Mouse (Mus musculus) 416B (cell line): Measurements from ENCODE around the gene Nfatc3.

Source experiments
- DNase-seq: peaks from one replicate; pipeline ENCODE4 v3.0.0; 2011; ENCODE audit warnings: low read depth

The Nfatc3 gene

DNA sequence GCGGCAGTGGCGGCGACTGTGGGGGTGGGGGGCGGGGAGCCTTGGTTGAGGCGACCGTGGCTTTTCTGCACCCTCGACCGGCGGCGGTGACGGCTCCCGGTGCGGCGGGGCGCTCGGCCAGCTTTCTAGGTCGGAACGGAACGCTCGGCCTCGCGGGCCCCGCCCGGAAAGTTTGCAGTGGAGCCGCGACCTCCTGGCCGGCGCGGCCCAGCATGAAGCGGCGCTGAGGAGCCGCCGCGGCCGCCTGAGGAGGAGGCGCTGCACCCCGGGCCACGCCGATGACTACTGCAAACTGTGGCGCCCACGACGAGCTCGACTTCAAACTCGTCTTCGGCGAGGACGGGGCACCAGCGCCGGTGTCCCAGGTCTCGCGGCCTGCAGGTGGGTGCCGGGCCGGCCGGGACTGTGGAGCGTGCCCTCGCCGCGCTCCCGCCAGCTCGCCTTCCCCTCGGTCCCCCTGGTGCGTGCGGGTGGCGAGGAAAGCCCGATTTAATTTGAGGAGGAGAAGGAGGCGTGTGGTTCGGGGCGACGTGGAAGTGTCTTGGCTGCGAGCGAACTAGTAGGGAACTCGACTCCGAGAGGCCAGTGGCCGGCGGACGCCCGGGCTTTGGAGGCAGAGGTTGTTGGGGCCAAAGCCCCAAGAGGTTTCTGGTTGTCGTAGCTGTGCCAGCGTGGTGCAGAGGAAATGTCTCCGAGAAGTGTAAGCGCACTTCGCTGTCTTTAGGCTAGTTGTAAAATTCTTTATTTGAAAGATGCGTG is 1.2 kb downstream of the Nfatc3 start:
- DNase-seq, result peak; percentile 73

DNA sequence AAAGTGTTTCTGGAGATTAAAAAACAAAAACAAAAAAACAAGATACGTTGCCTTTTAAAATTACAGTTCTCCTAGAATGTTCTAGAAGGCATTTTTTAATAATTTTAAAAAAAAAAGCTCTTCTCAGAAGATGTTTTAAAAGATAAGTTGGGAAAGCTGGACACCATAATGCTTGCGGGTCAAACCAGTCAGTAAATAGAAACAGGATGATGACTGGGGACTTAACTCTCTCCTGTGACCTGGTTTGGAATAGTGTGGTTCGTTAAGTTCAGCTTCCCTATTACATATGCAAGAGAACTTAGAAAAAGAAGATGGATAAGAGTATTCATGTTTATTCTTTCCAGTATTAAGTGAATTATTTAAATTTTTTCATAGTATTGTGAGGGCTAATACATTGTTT is 1.9 kb downstream of the Nfatc3 start:
- DNase-seq, result peak; percentile 65

DNA sequence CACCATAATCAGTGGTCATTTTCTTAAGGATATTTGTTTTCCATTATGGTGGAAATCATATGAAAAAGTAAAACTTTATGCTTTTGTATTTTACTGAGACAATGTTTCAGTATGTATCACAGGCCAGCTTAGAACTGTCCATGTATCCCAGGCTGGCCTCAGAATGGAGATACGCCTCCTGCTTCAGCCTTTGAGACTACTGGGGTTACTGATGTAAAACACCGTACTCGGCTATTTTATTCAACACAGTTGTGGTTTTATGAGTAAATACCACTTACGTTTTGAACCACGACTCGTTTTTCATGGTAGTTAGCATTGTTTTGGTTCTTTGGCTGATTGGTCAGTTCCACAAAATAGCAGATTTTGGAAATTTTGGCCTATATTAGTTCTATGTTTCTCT is 3.0 kb downstream of the Nfatc3 start:
- no peak for DNase-seq

DNA sequence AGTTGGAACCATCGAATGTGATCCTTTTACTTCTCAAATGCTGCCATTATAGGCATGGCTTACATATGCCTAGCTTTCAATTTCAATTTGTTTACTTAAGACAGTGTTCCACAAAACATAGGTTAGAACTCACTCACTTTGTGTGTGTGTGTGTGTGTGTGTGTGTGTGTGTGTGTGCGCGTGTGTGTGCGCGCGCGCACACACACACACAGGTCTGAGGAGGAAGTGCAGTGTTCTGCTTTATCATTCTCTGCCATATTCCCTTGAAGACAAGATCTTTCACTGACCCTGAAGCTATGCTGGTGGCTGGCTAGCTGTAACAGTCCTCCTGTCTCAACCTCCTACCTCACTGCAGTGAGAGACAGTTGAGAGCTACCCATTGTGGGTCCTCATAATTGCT is 4.4 kb downstream of the Nfatc3 start:
- peak; percentile 63 for DNase-seq

DNA sequence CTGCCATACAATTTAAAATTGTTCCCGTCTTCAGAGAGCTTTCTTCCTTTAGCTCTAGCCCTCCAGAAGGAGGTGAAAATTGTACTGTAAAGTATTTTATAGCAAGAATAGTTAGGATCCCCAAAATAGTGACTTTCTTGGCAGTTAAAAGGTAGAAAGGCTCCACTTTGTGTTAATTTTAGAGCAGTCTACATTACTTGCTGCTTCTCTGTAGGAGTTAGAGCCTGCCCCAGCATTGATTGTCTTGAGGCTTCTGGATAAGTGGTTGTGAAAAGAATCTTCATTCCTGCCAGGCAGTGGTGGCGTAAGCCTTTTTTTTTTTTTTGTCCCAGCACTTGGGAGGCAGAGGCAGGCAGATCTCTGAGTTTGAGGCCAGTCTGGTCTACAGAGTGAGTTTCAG is 8.1 kb downstream of the Nfatc3 start:
- no peak for DNase-seq

DNA sequence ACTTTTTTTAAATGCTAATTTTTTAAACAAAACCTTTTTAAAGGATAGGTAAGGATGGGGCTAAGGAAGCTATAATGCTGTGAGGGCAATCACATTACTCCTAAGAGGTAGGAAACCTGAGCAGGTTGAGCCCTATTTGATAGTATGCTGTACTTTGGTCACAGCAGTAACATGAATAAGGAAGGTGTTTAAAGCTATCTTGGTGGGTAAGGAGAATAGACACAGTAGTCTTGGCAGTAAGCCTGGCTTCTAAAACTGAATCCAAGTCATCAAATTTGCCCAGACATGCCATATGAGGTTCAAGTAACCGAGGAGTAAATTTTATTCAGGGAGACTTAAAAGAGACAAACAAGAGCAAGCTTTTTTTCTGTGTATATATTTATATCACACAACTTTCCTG is 10.9 kb downstream of the Nfatc3 start:
- peak; percentile 39 for DNase-seq

DNA sequence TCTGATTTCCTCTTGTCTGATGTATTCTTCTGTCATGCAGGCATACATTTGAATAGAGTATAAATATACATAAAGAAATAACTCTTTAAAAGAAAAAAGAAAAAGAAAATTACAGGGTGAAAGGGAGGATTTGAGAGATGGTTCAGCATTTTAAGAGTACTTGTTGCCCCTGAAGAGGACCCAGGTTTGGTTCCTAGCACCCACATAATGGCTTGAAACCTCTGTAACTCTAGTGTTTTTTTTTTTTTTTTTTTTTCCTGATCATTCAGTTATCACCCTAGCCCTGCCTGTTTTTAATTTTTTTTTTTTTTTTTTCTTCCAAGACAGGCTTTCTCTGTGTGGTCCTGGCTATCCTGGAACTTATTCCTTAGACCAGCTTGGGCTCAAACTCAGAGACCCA is 13.5 kb downstream of the Nfatc3 start:
- no peak for DNase-seq

DNA sequence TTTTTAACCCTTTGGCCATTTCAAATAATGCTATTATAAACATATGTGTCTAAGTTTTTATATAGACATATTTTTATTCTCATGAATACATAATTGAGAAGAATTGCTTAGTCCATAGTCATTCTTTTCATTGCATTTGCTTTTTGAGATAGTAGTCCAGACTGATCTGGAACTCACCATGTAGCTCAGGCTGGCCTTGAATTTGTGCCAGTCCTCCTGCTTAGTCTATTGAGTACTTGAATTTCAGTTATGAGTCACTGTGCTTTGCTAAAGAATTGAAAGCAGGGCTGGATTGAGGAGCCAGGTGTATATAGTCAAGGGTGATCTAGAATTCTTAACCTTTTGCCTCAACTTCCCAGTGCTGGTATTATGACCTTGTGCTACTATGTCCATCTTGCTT is 15.6 kb downstream of the Nfatc3 start:
- DNase-seq, result peak; percentile 39

DNA sequence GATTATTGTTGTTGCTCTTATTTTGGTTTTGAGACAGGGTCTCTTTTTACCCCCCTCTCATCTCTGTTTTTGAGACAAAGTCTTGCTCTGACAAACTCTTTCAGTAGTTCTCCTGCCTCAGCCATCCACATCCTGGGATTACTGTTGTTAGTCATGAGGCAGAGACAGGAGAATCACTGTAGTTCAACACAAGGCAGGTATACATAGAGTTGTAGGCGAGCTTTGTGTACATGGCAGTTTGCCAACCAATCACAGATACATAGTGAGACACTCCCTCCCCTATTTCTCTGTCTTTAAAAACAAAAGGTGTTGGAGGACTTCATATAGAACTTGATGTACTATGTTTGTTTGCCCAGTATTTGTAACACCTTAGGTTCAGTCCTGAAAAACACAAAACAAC is 16.0 kb downstream of the Nfatc3 start:
- no peak for DNase-seq

DNA sequence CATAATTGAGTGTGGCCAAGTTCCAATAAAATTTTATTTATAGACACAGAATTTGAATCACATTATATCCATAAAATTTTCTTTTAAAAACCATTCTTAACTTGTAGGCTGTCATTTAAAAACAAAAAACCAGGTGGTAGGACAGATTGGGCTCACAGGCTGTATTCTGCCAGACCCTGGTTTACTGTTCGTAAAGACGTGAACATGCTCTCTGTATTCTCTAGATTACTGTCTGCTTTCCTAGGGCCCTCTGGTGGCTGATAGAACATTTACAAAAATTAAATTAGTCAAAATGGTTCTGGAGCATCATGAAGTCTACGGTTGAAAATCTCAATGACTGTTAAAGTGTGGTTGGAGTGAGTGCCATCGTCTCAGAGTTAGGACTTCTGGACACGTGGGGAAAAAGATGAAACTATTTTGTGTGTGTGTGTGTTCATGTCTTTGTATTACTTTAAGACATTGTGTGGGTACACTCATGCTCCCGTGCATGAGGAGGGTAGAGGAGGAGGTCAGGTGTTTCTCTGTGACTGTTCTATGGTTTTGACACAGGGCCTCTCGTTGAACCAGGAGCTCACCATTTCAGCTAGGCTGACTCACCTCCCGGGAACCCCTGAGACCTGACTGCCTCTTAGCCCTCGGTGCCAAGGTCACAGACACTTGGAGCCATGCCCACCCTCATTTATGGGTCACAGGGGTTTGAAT is 16.7 kb downstream of the Nfatc3 start:
- DNase-seq, result peak; percentile 57

DNA sequence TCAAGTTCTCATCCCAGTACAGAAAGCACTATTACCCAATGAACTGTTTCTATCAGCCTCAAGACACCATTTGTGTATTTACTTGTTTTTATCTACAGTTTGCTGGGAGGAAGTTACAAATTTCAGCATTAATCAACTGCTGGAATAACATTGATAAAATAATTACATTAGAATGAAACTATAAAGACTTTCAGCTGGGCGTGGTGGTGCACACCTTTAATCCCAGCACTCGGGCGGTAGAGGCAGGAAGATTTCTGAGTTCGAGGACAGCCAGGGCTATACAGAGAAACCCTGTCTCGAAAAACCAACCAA is 17.2 kb downstream of the Nfatc3 start:
- DNase-seq, result no peak

DNA sequence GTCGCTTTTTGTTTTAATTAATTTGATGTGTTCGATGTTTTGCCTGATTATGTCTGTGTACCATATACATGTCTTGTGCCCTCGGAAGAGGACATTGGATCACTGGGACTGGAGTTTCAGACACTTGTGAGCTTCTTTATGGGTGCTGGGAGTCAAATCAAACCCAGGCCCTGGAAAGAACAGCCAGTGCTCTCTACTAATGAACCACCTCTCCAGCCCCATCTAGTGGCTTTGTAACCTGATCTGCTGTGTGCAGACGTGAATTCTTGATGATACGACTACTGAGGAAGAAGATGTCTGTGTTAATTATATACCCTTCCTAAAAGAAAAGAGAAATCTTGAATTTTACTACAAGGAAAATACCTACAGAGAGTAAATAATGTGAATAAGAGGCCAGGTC is 18.0 kb downstream of the Nfatc3 start:
- DNase-seq, result peak; percentile 77

DNA sequence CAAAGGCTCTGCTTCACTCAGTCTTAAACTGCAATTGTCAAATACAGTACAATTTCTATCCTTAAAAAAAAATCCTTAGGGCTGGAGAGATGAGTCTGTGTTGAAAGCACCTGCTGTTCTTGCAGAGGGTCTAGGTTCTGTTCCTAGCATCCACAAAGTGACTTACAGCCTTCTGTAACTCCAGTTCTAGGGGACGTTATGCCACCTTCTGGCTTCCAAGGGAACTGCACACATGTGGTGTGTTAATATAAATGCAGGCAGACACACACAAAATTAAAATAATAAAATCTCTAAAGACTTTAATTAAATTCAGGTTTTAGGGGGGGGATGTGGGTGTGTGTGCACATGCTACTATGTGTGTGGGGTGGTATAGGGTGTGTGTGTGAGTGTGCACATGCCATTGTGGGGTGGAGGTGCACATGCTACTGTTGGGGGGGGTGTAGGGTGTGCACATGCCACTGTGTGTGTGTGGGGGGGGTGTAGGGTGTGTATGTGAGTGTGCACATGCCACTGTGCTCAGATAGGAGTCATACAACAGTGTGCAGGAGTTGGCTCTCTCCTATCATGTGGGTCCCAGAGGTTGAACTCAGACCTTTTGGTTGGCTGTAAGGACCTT is 18.9 kb downstream of the Nfatc3 start:
- no peak for DNase-seq

DNA sequence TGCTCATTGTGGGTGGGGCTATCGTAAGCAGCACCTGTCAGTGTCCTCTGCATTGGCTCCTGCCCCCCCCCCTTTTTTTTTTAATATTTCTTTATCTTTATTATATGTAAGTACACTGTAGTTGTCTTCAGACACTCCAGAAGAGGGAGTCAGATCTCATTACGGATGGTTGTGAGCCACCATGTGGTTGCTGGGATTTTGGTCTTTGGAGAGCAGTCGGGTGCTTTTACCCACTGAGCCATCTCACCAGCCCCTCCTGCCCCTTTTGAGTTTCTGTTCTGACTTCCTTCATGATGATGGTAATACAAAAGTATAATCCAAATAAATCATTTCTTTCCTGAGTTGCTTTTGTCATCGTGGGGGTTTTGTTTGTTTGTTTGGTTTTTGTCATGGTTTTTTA is 43.7 kb downstream of the Nfatc3 start:
- no peak for DNase-seq

DNA sequence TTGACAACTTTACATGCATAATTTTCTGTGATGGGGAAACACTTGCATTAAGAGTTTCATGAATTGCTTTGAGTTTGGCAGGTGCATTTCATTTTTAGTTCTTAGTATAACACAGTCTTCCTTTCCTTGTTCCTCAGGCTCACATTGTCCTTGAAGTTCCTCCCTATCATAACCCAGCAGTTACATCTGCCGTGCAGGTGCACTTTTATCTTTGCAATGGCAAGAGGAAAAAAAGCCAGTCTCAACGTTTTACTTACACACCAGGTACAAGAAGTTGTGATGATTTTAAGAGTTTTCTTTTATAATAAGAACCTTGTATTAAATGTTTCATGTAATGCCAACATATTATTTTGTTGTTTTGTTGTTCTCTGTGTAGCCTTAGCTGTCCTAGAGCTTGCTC is 45.2 kb downstream of the Nfatc3 start:
- no peak for DNase-seq

DNA sequence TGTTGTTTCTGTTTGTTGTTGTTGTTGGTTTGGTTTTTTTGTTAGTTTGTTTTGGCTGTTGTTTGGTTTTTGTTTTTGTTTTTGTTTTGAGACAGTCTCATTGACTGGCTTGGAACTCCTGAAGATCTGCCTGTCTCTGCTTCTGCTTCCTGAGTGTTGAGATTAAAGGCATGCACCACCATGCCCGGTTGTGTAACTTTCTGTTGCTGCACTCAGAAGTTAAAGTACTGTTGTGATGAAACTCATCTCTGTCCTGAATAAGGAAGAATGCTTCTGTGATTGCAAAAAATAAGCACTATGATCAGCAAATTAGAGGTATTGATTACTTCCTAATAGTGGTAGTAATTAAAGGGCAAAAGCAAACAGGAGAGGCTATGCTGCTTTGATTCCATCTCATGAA is 47.6 kb downstream of the Nfatc3 start:
- peak; percentile 67 for DNase-seq

DNA sequence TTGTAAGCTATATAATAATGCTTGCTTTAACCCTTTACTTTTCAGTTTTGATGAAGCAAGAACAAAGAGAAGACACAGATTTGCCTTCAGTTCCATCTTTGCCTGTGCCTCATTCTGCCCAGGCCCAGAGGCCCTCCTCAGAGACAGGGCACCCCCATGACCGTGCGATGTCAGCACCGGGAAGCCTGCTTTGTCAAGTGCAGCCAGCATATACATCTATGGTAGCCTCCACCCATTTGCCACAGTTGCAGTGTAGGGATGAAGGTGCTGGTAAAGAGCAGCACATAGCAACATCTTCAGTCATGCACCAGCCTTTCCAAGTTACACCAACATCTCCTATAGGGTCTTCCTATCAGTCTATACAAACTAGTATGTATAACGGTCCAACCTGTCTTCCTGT is 49.4 kb downstream of the Nfatc3 start:
- no peak for DNase-seq

DNA sequence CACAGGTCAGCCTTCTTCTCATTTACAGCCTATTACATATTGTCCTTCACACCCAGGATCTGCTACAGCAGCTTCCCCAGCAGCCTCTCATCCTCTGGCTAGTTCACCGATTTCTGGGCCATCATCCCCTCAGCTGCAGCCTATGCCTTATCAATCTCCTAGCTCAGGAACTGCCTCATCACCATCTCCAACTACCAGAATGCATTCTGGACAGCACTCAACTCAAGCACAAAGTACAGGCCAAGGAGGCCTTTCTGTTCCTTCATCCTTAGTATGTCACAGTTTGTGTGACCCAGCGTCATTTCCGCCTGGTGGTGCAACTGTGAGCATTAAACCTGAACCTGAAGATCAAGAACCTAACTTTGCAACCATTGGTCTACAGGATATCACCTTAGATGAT is 50.1 kb downstream of the Nfatc3 start:
- no peak for DNase-seq

DNA sequence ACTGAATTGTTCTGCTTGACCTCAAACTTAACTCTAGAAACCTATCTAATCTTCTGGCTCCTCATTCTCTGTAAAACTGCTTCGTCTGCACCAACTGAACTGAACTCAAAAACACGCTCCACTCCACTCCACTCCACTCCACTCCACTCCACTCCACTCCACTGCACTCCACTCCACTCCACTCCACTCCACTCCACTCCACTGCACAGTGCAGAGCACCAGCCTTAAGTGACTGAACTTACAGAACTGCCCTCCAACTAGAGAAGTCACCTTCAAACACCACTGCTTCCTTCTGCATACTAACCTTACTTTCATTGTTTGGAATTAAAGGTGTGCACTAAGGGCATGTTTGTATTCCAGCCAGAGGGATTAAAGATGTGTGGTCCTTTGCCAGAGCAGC is 53.4 kb downstream of the Nfatc3 start:
- DNase-seq, result no peak

DNA sequence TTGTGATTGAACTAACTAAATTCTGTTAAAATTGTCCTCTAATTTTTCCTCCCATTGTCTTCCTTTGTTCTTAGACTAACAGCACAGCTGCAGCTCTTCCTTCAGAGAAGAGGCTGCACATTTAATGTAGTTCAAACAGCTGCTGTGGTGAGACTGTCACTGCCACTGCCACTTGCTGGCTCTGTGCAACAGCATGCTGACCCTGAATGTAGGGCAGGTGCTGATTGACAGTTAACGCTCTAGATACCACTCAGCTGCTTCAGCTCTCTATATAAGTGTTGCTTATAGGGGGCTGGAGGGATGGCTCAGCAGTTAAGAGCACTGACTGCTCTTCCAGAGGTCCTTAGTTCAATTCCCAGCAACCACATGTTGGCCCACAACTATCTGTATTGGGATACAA is 53.9 kb downstream of the Nfatc3 start:
- no peak for DNase-seq

DNA sequence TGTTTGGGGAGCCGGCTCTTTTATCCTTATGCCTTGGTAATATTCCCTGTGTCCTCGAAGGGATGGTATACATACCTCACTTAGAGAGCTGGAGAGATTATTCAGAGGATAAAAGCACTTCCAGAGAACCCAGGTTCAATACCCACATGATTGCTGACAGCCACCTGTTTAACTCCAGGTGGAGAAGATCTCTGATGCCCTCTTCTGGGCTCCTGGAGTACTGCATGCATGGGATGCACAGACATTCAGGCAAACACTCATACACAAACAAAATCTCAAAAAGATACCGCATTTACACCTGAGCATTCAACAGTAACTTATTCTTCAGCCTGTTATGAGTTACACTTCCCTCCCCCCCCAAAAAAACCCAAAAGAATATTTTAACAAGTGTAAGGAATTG is 57.3 kb downstream of the Nfatc3 start:
- peak; percentile 53 for DNase-seq

DNA sequence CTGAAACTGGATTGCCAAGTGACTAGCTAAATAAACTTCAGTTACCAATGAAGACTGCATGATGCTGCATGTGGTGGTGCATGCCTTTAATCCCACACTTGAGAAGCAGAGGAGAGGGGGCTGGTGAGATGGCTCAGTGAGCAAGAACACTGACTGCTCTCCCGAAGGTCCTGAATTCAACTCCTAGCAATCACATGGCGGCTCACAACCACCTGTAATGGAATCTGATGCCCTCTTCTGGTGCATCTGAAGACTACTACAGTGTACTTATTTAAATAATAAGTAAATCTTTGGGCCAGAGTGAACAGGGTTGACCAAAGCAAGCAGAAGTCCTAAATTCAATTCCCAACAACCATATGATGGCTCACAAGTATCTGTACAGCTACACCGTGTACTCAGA is 64.8 kb downstream of the Nfatc3 start:
- DNase-seq, result peak; percentile 35

DNA sequence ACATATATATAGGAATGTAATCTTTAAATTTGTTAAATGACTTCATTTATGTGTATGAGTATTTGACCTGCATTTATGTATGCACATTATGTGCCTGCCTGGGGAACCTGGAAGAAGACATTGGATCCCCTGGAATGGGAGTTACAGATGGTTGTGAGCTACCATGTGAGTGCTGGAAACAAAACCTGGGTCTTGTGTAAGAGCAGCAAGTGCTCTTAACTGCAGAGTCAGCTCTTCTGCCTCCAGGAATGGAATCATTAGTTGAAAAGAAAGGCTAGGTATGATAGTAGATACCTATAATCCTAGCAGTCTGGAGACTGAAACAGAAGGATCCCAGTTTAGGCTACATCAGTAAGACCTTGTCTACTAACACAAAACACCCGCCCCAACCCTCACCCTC is 67.4 kb downstream of the Nfatc3 start:
- no peak for DNase-seq

DNA sequence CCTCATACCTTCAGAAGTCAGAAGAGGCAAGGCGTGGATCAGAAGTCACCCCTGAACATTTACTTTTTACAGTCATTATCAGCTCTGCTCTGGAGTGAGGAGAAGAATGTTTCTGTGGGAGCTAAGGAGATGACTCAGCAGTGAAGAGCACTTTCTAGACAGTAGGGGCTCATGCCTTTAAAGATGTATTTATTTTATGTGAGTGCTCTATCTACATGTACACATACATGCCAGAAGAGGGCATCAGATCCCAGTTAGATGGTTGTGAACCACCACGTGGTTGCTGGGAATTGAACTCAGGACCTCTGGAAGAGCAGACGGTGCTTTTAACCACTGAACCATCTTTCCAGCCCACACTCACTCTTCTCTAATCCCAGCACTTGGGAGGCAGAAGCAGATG is 68.4 kb downstream of the Nfatc3 start:
- peak; percentile 56 for DNase-seq
